Mouse (Mus musculus) left cerebral cortex, postnatal 10 days (tissue): ENCODE data around the gene C2cd3. TPM values are rescaled to one million over a fixed set of nuclear protein-coding genes. Genes with fewer than 3 reads are reported as not detected.
A peak's percentile ranks its signal among the peaks of the same experiment; 100 is the strongest.

ENCODE experiments used
- DNase-seq, 2 experiments: peaks; one replicate each; pipeline ENCODE4 v3.0.0; 2021 to 2022; ENCODE audit warnings: low spot score in 2 of 2, mixed read lengths in 1 of 2; ENCODE audit errors: extremely low spot score in 1 of 2
- intact Hi-C: fragments of 180-260 bp; cut with DNase I; formaldehyde crosslinking; loops from one replicate; pipeline ENCODE4 v1.15.1; 2025
- total RNA-seq, 2 experiments: library from RNA; stranded (reverse); gene quantifications; 2 replicates each; pipeline ENCODE4 v1.2.3; 2021

C2cd3 gene
- total RNA-seq, 2 experiments from 2014 or later, result 12.4 to 15.2 TPM

GRCm38 (mm10) chr7:100493117-100493483, 121.1 kb downstream of the C2cd3 start, which contains the start of gene Ucp2:
Gene Ucp2, plus strand, starts transcription at chr7:100493337.
- intact Hi-C loops, result no loop called here
- DNase-seq, result peak; percentile 35 to 87

- intact Hi-C loops, result no loop called here
- peak; percentile 45 to 52 for DNase-seq
These were observed 121.7 kb downstream of the C2cd3 start for GRCm38 (mm10) chr7:100493484-100494414.

- intact Hi-C loops, result no loop called here
- DNase-seq, result no peak
These were observed 122.4 kb downstream of the C2cd3 start for GRCm38 (mm10) chr7:100494415-100494831.

- intact Hi-C loops, result no loop called here
- no peak for DNase-seq
These were observed 123.0 kb downstream of the C2cd3 start for GRCm38 (mm10) chr7:100495042-100495441.

- DNase-seq, result peak; percentile 75 to 85
- intact Hi-C loops, result no loop called here
These were observed 123.7 kb downstream of the C2cd3 start for GRCm38 (mm10) chr7:100495581-100496251.

- intact Hi-C loops, result no loop called here
- DNase-seq, result no peak
These were observed 124.3 kb downstream of the C2cd3 start for GRCm38 (mm10) chr7:100496371-100496770.

GRCm38 (mm10) chr7:100496791-100497190, 124.8 kb downstream of the C2cd3 start:
- DNase-seq, result no peak
- intact Hi-C loops, result no loop called here

GRCm38 (mm10) chr7:100497402-100497801, 125.4 kb downstream of the C2cd3 start:
- intact Hi-C loops, result no loop called here
- no peak for DNase-seq

GRCm38 (mm10) chr7:100497982-100498381, 125.9 kb downstream of the C2cd3 start:
- no peak for DNase-seq
- intact Hi-C loops, result no loop called here

GRCm38 (mm10) chr7:100499465-100499864, 127.4 kb downstream of the C2cd3 start:
- intact Hi-C loops, result no loop called here
- DNase-seq, result no peak

GRCm38 (mm10) chr7:100500276-100500977, 128.4 kb downstream of the C2cd3 start:
- peak in 1 of 2 experiments; percentile 51 for DNase-seq
- intact Hi-C loops, result no loop called here

GRCm38 (mm10) chr7:100501027-100501843, 129.2 kb downstream of the C2cd3 start:
- peak in 1 of 2 experiments; percentile 15 for DNase-seq
- intact Hi-C loops, result no loop called here

- intact Hi-C loops, result no loop called here
These were observed 129.9 kb downstream of the C2cd3 start for GRCm38 (mm10) chr7:100501844-100502373.

GRCm38 (mm10) chr7:100502374-100502922, 130.4 kb downstream of the C2cd3 start:
- DNase-seq, result no peak
- intact Hi-C loops, result no loop called here

More at GRCm38 (mm10) chr7:100501844-100502373, 129.9 kb downstream of the C2cd3 start:
- DNase-seq, result no peak

GRCm38 (mm10) chr7:100503076-100503475, 131.0 kb downstream of the C2cd3 start:
- intact Hi-C loops, result no loop called here
- DNase-seq, result no peak

GRCm38 (mm10) chr7:100504740-100505487, 132.9 kb downstream of the C2cd3 start:
- no peak for DNase-seq
- intact Hi-C loops, result no loop called here

- no peak for DNase-seq
- intact Hi-C loops, result no loop called here
These were observed 134.5 kb downstream of the C2cd3 start for GRCm38 (mm10) chr7:100506494-100506893.
